ENCODE assay signal across 8 mouse cellular contexts in genomic region chr16:37814383-37814971, GRCm38 (mm10). TPM values are rescaled to one million over a fixed set of nuclear protein-coding genes. Genes with fewer than 3 reads are reported as not detected.
DNase-seq lines count a peak whose midpoint lies in the region; ATAC-seq and TF ChIP-seq lines count a peak whose summit lies in the region.

No protein-coding gene starts in this region.

- peaks cover 5% of the 10 kb centered on the region for H3K4me1 ChIP-seq in cerebellum, adult 2 months (ENCODE audit: control insufficient read depth, insufficient read depth, low read length)
- peaks cover 27% of the 10 kb centered on the region for H3K4me1 ChIP-seq in hindbrain, embryonic 12.5 days

- peak; percentile 88 for DNase-seq in NIH3T3 (ENCODE audit: low read depth)
- peak in 1 of 2 experiments; percentile 54 for DNase-seq in cerebellum, adult 2 months
- peak; percentile 76 to 82 for DNase-seq in frontal cortex, adult 2 months (ENCODE audit: extremely low spot score in 1 of 2, low spot score in 1 of 2)
- DNase-seq in layer of hippocampus, postnatal 14 days (ENCODE audit: low spot score in 2 of 2), result peak; percentile 52 to 85
- DNase-seq in lung, postnatal 10 days, result peak; percentile 91
- DNase-seq in retina, adult 2 months (ENCODE audit: low read depth, low spot score), result peak; percentile 29
- DNase-seq in thymus, postnatal 36 days, result peak; percentile 63 to 79

- peak overlapping the region; percentile 36 for H3K4me2 ChIP-seq in hindbrain, embryonic 12.5 days (replicated peaks)

- no peak overlapping the region for H3K4me3 ChIP-seq in cerebellum, adult 2 months (replicated peaks; ENCODE audit: insufficient read depth, low read depth, low read length)
- H3K4me3 ChIP-seq in hindbrain, embryonic 12.5 days, result no peak overlapping the region

- no peaks in the 10 kb centered on the region for H3K9me3 ChIP-seq in hindbrain, embryonic 12.5 days (replicated peaks)

- TF ChIP-seq CTCF in cerebellum, adult 2 months (IDR thresholded peaks at IDR 0.05; ENCODE audit: borderline replicate concordance, insufficient read depth, low read depth, low read length), result peak; percentile 32; the same call in 1 of the 2 replicates

- WGBS in cerebellum, adult 2 months, result 48% methylated on average over 7 of the region's 7 CpGs
- 23% methylated on average over 7 of the region's 7 CpGs for WGBS in hindbrain, embryonic 12.5 days

- peaks cover 22% of the 10 kb centered on the region for H3K36me3 ChIP-seq in hindbrain, embryonic 12.5 days

- no peak overlapping the region for H3K27ac ChIP-seq in cerebellum, adult 2 months (ENCODE audit: insufficient read depth, low read length)
- peak overlapping the region; percentile 78 for H3K27ac ChIP-seq in hindbrain, embryonic 12.5 days

- peak; percentile 93 for ATAC-seq in hindbrain, embryonic 12.5 days (ENCODE audit: low FRiP score)

- no peak overlapping the region; the same call in 1 of the 2 replicates for H3K9ac ChIP-seq in hindbrain, embryonic 12.5 days

- no peaks in the 10 kb centered on the region for H3K27me3 ChIP-seq in cerebellum, adult 2 months (ENCODE audit: control insufficient read depth, insufficient read depth, low read length)
- no peaks in the 10 kb centered on the region for H3K27me3 ChIP-seq in hindbrain, embryonic 12.5 days

- TF ChIP-seq POLR2A in cerebellum, adult 2 months (IDR thresholded peaks at IDR 0.05; ENCODE audit: borderline replicate concordance, insufficient read depth, low read length), result no peak

RNA-seq across cellular contexts. Expression of gene Fstl1, which starts 37.8 kb away (rescaled TPM):
- polyA plus RNA-seq in cerebellum, adult 2 months (2012; rRNA removed), result 26.9 and 35.2 TPM in 2 replicates
- 18.1 and 23.0 TPM in 2 replicates for polyA plus RNA-seq in frontal cortex, adult 2 months (2012; rRNA removed)
- polyA plus RNA-seq in hindbrain, embryonic 12.5 days (2016; fragmentation: Nextera tagmentation; extraction: Ambion mirVana), result 328 and 345 TPM in 2 replicates
- 10 to 100 TPM; 49.7 to 58.0 TPM for total RNA-seq in layer of hippocampus, postnatal 14 days (2021)

RNA-seq across cellular contexts. Expression of gene Gm36028, which starts 46.5 kb away (rescaled TPM):
- polyA plus RNA-seq in cerebellum, adult 2 months (2012; rRNA removed), result 0.15 and 0.21 TPM in 2 replicates
- polyA plus RNA-seq in frontal cortex, adult 2 months (2012; rRNA removed), result 0.36 and 0.38 TPM in 2 replicates
- 0.26 TPM in 1 of 2 replicates, not detected in the other for polyA plus RNA-seq in hindbrain, embryonic 12.5 days (2016; fragmentation: Nextera tagmentation; extraction: Ambion mirVana)
- under 1 TPM in 1 of 2 experiments, not detected in 1; 0.45 TPM for total RNA-seq in layer of hippocampus, postnatal 14 days (2021)

RNA-seq across cellular contexts. Expression of gene Lrrc58, which starts 53.7 kb away (rescaled TPM):
- polyA plus RNA-seq in cerebellum, adult 2 months (2012; rRNA removed), result 30.7 and 32.8 TPM in 2 replicates
- 42.9 and 45.9 TPM in 2 replicates for polyA plus RNA-seq in frontal cortex, adult 2 months (2012; rRNA removed)
- 65.8 and 72.1 TPM in 2 replicates for polyA plus RNA-seq in hindbrain, embryonic 12.5 days (2016; fragmentation: Nextera tagmentation; extraction: Ambion mirVana)
- total RNA-seq in layer of hippocampus, postnatal 14 days (2021), result 100 to 1,000 TPM; 123 to 140 TPM
